Mouse (Mus musculus) spleen, adult 2 months (tissue): ENCODE measurements around the gene Mapre3. TPM values are rescaled to one million over a fixed set of nuclear protein-coding genes. Genes with fewer than 3 reads are reported as not detected.

ENCODE experiments used
- DNase-seq, 2 experiments: peaks; one replicate each; pipeline versions ENCODE4 v3.0.0 to v3.0.0-alpha.2; 2012 to 2021; ENCODE audit warnings: low spot score in 2 of 2, low read depth in 1 of 2
- H3K27ac ChIP-seq: fragments of 200-500 bp; 2 replicates; pipeline ENCODE4 v1.5.1; 2012; ENCODE audit warnings: low read length, inconsistent platforms; ENCODE audit not compliant: insufficient read depth
- H3K27me3 ChIP-seq: fragments of 200-500 bp; 2 replicates; pipeline ENCODE4 v1.6.1; 2012; ENCODE audit warnings: mild to moderate bottlenecking, moderate library complexity, low read length, inconsistent platforms; ENCODE audit not compliant: control insufficient read depth, insufficient read depth
- H3K36me3 ChIP-seq: fragments of 200-500 bp; 2 replicates; pipeline ENCODE4 v1.6.1; 2012; ENCODE audit warnings: mild to moderate bottlenecking, low read length, inconsistent platforms; ENCODE audit not compliant: control insufficient read depth, insufficient read depth
- H3K4me1 ChIP-seq: fragments of 200-500 bp; 2 replicates; pipeline ENCODE4 v1.6.1; 2011; ENCODE audit warnings: inconsistent platforms; ENCODE audit not compliant: control insufficient read depth, insufficient read depth, insufficient read length
- H3K4me3 ChIP-seq: fragments of 200-500 bp; 2 replicates; pipeline ENCODE4 v1.5.1; 2011; ENCODE audit warnings: mild to moderate bottlenecking, inconsistent platforms; ENCODE audit not compliant: insufficient read depth, insufficient read length; ENCODE audit errors: extremely low read depth
- CTCF ChIP-seq: fragments of 200-500 bp; IDR thresholded peaks from 2 replicates; pipeline ENCODE4 v1.5.1; 2011; ENCODE audit warnings: mild to moderate bottlenecking, inconsistent platforms; ENCODE audit not compliant: insufficient read depth, insufficient read length, insufficient replicate concordance; ENCODE audit errors: extremely low read depth
- POLR2A ChIP-seq: fragments of 200-500 bp; IDR thresholded peaks from 2 replicates; pipeline ENCODE4 v1.6.1; 2011; ENCODE audit warnings: low read depth, low read length, inconsistent platforms
- WGBS: fragments of 180-500 bp; shearing (Covaris S2); methylation state at CpG from one replicate; pipeline ENCODE4 v1.1.7; 2018; 5-methylcytosine and 5-hydroxymethylcytosine counted together
- polyA plus RNA-seq: library from polyadenylated mRNA; depleted of rRNA; stranded (reverse); fragments of >200 nt; gene quantifications from 2 replicates; pipeline ENCODE4 v1.2.3, GENCODE M21; 2012

Mapre3 gene
- polyA plus RNA-seq, 1 experiment: 12.2 TPM

DNA sequence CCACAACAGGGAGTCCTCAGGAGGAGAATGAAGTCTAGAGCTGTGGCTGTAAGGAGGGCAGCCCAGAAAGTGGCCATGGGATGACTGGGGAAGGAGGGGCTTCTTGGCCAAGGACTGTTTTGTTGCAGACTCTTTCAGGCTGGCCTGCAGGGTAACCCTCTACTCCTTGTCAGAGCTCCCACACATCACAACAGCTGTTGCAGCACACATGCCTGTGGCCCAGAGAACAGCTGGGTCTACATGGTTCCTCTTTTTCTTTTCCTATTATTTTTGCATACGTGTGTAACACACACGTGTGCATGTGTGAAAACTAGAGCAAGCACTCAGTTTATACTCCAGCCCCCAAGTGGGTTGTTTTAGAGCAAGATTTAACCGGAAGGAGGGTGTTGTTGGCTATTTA, 52.4 kb downstream of the Mapre3 start:
- DNase-seq: peak in 1 of 2 experiments; percentile 22
- 24% methylated on average over 3 of the region's 3 CpGs for WGBS
- no peak for TF ChIP-seq CTCF
- no peak for TF ChIP-seq POLR2A
- H3K36me3 ChIP-seq: peaks cover 5% of the 10 kb centered on the region; the same call in 1 of the 2 replicates
- H3K4me3 ChIP-seq: no peak overlapping the region
- peaks cover 7% of the 10 kb centered on the region; the same call in 1 of the 2 replicates for H3K4me1 ChIP-seq
- no peaks in the 10 kb centered on the region for H3K27me3 ChIP-seq
- H3K27ac ChIP-seq: peak overlapping the region; percentile 42

DNA sequence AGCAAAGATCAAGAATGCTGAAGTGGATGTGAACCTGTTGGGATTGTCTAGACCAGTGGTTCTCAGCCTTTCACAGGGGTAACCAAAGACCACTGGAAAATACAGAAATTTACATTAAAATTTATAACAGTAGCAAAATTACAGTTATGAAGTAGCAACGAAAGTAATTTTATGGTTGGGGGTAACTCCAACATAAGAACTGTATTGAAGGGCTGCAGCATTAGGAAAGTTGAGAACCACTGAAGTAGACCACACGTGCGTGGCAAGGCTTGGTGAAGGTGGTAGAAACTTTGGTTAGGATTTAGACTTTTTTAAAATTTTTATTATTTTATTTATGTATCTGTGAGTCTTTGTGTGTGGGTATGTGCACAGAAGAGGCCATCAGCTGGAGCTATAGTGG, 53.3 kb downstream of the Mapre3 start, which contains the start of gene Tmem214:
Tmem214 (plus strand) TSS at position 301 of the 400 bp plus-strand sequence.
- Histone ChIP-seq H3K4me3 (no peak within 1 kb of the TSS), H3K27me3 (no peaks in the 10 kb centered on the region), H3K27ac (peak within 1 kb of the TSS; percentile 42), H3K4me1 (peaks cover 7% of the 10 kb centered on the region; the same call in 1 of the 2 replicates), H3K36me3 (peaks cover 13% of the 10 kb centered on the region)
- no peak for DNase-seq
- WGBS: 92% methylated on average over 3 of the region's 3 CpGs
- no peak for TF ChIP-seq CTCF
- TF ChIP-seq POLR2A: no peak

DNA sequence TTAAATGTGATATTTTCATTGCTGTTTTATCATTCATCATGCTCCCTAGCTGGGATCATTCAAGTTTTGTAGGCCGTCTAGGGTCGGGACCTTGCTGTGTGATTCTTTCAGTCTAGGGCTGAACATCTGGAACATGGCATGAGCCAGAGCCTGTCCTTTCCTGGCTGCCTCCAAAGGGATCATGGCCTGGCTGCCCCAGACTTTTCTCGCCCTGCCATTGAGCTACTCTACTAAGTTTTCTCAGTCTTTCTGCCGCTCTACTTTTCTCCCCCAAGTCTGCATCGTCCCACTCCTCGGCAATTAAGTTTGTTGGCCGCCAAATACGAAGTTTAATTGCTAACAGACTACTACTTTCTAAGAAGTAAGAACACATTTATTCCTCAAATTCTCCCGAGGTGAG, 54.5 kb downstream of the Mapre3 start:
- Histone ChIP-seq H3K27ac (peak overlapping the region; percentile 2; the same call in 1 of the 2 replicates), H3K4me3 (peak overlapping the region; percentile 37; the same call in 1 of the 2 replicates), H3K4me1 (peaks cover 7% of the 10 kb centered on the region; the same call in 1 of the 2 replicates), H3K36me3 (peaks cover 22% of the 10 kb centered on the region), H3K27me3 (no peaks in the 10 kb centered on the region)
- TF ChIP-seq CTCF (no peak), POLR2A (no peak)
- DNase-seq: no peak
- 29% methylated on average over 9 of the region's 9 CpGs for WGBS

DNA sequence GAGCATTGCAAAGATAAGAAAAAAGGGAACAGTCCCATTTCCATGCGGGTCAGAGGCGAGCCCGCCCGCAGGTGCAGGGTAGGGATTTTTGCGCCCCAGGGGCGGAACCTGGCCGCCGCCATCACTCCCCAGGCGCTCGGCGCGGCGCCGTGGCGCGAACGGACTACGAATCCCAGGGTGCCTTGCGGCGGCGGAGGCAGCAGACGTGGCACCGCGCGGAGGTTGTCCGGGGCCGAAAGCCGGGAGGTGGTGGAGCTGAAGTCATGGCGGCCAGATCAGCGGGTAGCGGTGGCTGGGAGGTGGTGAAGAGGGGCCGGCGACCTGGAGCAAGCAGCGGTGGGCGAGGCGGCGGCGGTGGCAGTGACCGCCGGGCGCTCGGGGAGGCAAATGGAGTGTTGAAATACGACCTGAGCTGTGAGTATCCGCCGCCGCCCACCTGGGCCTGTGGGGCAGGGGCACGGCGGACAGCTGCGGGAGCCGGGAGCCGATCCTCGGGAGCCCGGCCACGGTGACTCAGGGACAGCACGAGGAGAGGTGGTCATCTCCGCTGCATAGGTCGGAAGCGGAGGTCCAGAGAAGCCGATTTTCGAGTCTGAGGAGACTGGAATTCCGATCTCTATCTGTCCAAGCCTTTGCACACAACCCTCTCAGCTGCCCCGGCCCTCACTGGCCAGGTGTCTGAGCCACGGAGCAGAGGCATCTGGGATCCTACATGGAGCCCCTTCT, 55.1 kb downstream of the Mapre3 start:
- Histone ChIP-seq H3K4me3 (peak overlapping the region; percentile 88), H3K27ac (peak overlapping the region; percentile 2; the same call in 1 of the 2 replicates), H3K4me1 (peaks cover 7% of the 10 kb centered on the region; the same call in 1 of the 2 replicates), H3K36me3 (peaks cover 27% of the 10 kb centered on the region), H3K27me3 (no peaks in the 10 kb centered on the region)
- under 1% methylated on average over 56 of the region's 63 CpGs for WGBS
- peak; percentile 64 to 94 for DNase-seq
- TF ChIP-seq POLR2A (peak; percentile 49), CTCF (no peak)

DNA sequence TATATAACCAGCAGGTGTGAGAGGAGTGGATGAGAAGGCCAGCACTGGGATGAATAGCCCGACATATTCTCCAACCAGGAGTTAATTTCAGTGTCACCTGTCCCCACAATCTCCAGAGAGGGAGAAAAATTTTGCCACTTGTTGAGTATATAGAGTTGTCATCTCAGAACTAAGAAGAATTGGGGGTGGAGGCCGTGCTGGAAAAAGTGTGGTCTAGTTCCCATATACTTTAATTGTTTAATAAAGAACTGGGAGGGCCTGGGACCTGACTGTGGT, 55.6 kb downstream of the Mapre3 start:
- WGBS: 18% methylated on average over 2 of the region's 2 CpGs
- H3K4me3 ChIP-seq: peak overlapping the region; percentile 88
- H3K36me3 ChIP-seq: peaks cover 31% of the 10 kb centered on the region
- H3K27ac ChIP-seq: no peak overlapping the region
- H3K4me1 ChIP-seq: peaks cover 7% of the 10 kb centered on the region; the same call in 1 of the 2 replicates
- H3K27me3 ChIP-seq: no peaks in the 10 kb centered on the region
- no peak for TF ChIP-seq CTCF
- no peak for TF ChIP-seq POLR2A
- no peak for DNase-seq

DNA sequence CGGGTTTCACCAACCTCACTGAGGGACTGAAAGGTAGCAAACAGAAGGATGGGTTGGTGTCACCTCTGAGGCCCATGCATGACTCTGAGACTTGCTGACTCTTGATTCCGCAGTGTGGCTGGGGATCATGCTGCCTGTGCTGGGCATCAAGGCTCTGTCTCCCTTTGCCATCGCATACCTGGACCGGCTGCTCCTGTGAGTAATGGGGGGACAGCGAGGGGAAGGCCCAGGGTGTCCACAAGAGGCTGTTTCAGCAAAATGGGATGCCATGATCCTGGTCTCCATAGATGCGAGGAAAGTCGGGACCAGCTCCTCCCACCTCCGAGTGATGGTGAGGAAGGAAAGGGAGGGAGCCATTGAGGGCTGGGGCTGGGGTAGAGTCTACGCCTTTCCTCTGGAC, 58.1 kb downstream of the Mapre3 start:
- H3K27ac ChIP-seq: no peak overlapping the region
- WGBS: 96% methylated on average over 9 of the region's 9 CpGs
- H3K27me3 ChIP-seq: no peaks in the 10 kb centered on the region
- TF ChIP-seq POLR2A (no peak), CTCF (no peak)
- H3K4me3 ChIP-seq: no peak overlapping the region
- peaks cover 49% of the 10 kb centered on the region for H3K36me3 ChIP-seq
- peaks cover 4% of the 10 kb centered on the region; the same call in 1 of the 2 replicates for H3K4me1 ChIP-seq
- DNase-seq: no peak

DNA sequence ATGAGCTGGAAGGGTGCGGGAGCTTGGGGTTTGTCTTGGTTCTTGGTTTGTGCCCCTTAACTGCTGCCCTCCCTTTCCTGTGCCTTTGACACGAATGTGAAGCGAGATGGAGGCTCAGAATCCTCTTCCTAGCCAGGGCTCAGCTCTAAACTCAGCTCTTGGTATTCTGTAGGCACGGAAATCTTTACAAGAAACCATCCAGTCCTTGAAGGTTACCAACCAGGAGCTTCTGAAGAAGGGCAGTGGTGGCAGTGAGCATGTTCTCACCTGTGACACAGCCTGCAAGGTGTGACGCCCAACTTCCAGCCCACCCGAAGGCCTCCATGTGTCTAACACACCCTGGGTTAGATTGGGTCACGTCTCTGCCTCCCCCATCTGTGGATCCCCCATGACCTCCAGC, 59.9 kb downstream of the Mapre3 start:
- peaks cover 49% of the 10 kb centered on the region for H3K36me3 ChIP-seq
- 92% methylated on average over 7 of the region's 7 CpGs for WGBS
- no peak for DNase-seq
- no peaks in the 10 kb centered on the region; the same call in 1 of the 2 replicates for H3K4me1 ChIP-seq
- no peak overlapping the region for H3K4me3 ChIP-seq
- H3K27ac ChIP-seq: no peak overlapping the region
- no peaks in the 10 kb centered on the region for H3K27me3 ChIP-seq
- no peak for TF ChIP-seq POLR2A
- no peak for TF ChIP-seq CTCF
